Mouse (Mus musculus) embryonic fibroblast, embryonic 13.5 days (primary cell): ENCODE measurements at regions not wholly inside any gene's neighbourhood (a gene's known extent, or its start where the extent isn't known, plus 50 kb on each side); places are given as distances from the start of the nearest gene placed in this dataset.

ENCODE experiments used
- CTCF ChIP-seq: IDR thresholded peaks from 2 replicates; pipeline ENCODE4 v1.5.1; 2011; ENCODE audit warnings: mild to moderate bottlenecking, control low read depth, low read length, moderate library complexity, borderline replicate concordance; ENCODE audit not compliant: insufficient read depth
- POLR2A ChIP-seq: IDR thresholded peaks from 2 replicates; pipeline ENCODE4 v1.6.1; 2011; ENCODE audit warnings: low read depth, mild to moderate bottlenecking, control low read depth, low read length, moderate library complexity

- TF ChIP-seq CTCF (peak; percentile 84; the same call in 1 of the 2 replicates), POLR2A (no peak)
Observed at GRCm38 (mm10) chr11:89165278-89165677, 91.6 kb downstream of the Gm525 start.
